Mouse (Mus musculus) heart, postnatal 14 days (tissue): ENCODE measurements around the gene Pcsk1. TPM values are rescaled to one million over a fixed set of nuclear protein-coding genes. Genes with fewer than 3 reads are reported as not detected.

Experiments
- DNase-seq, 2 experiments: peaks; one replicate each; pipeline ENCODE4 v3.0.0; 2021 to 2022
- intact Hi-C: fragments of 180-260 bp; cut with DNase I; formaldehyde crosslinking; loops from one replicate; pipeline ENCODE4 v1.15.1; 2025
- long read RNA-seq, 2 experiments: library from polyadenylated mRNA; stranded (forward); transcript quantifications; one replicate each; pipeline ENCODE4 v2.0.0; 2021
- total RNA-seq, 2 experiments: library from RNA; stranded (reverse); gene quantifications; 2 replicates each; pipeline ENCODE4 v1.2.3; 2021

Gene Pcsk1
- total RNA-seq = under 1 TPM; 0.24 to 0.59 TPM
- long read RNA-seq, experiment 1, full-length matches to known transcripts = 1 of 2 reads
- long read RNA-seq, experiment 1, partial matches to known transcripts = 1 of 2 reads
- long read RNA-seq, experiment 1, other reads (novel, unspliced or antisense) = 0 of 2 reads
- long read RNA-seq, experiment 2 = 0 reads

- intact Hi-C loops = no loop called here
- no peak for DNase-seq
Observed at GRCm38 (mm10) chr13:75089721-75090410, at the start of gene Pcsk1. Gene Pcsk1, plus strand, starts transcription at chr13:75089826.

- no peak for DNase-seq
Observed at GRCm38 (mm10) chr13:75058818-75059217, 30.8 kb upstream of the Pcsk1 start.

GRCm38 (mm10) chr13:75063947-75064346 lies 25.7 kb upstream of the Pcsk1 start:
- intact Hi-C loops = no loop called here

More at GRCm38 (mm10) chr13:75058818-75059217, 30.8 kb upstream of the Pcsk1 start:
- intact Hi-C loops = no loop called here

GRCm38 (mm10) chr13:75088597-75088996 lies 1.0 kb upstream of the Pcsk1 start:
- DNase-seq = peak in 1 of 2 experiments; percentile 21
- intact Hi-C loops = no loop called here

More at GRCm38 (mm10) chr13:75063947-75064346, 25.7 kb upstream of the Pcsk1 start:
- no peak for DNase-seq

- intact Hi-C loops = no loop called here
Observed at GRCm38 (mm10) chr13:75090411-75090779, 769 bp downstream of the Pcsk1 start.

GRCm38 (mm10) chr13:75091071-75091470 lies 1.4 kb downstream of the Pcsk1 start:
- intact Hi-C loops = no loop called here
- DNase-seq = no peak

More at GRCm38 (mm10) chr13:75090411-75090779, 769 bp downstream of the Pcsk1 start:
- DNase-seq = no peak

- DNase-seq = no peak
- intact Hi-C loops = no loop called here
Observed at GRCm38 (mm10) chr13:75095487-75095886, 5.9 kb downstream of the Pcsk1 start.

- intact Hi-C loops = no loop called here
- no peak for DNase-seq
Observed at GRCm38 (mm10) chr13:75113114-75113513, 23.5 kb downstream of the Pcsk1 start.

- DNase-seq = no peak
- intact Hi-C loops = no loop called here
Observed at GRCm38 (mm10) chr13:75114007-75114424, 24.4 kb downstream of the Pcsk1 start.

GRCm38 (mm10) chr13:75114838-75115237 lies 25.2 kb downstream of the Pcsk1 start:
- no peak for DNase-seq
- intact Hi-C loops = no loop called here

- DNase-seq = no peak
- intact Hi-C loops = no loop called here
Observed at GRCm38 (mm10) chr13:75135833-75136232, 46.2 kb downstream of the Pcsk1 start.

- intact Hi-C loops = no loop called here
- no peak for DNase-seq
Observed at GRCm38 (mm10) chr13:75160661-75161060, 71.0 kb downstream of the Pcsk1 start.

GRCm38 (mm10) chr13:75163408-75163807 lies 73.8 kb downstream of the Pcsk1 start:
- no peak for DNase-seq
- intact Hi-C loops = no loop called here
